Mouse (Mus musculus): ENCODE results near the gene Lgr4.

Lgr4 gene

GRCm38 (mm10) chr2:109976181-109976580, 58.7 kb downstream of the Lgr4 start:
- DNase-seq (ENCODE audit: low read depth, low spot score), result no peak

DNA sequence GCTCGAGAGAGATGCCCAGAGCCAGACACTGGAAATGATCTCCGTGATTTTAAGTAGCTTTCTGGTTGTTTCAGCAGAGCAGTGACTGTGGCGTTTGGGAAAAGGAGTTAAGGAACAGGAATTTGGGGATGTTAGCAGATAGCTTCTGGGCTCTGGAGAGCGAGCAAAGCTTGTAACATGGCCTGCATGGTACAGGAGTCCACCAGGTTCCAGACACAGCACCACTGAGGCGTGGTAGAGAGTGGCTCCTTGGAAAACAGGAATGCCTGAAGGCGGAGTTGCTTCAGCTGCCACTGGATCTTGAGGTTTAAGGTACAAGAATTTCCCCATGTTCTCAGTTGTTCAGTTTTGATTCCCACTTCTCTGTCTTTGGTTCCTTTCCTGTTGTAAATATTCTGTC, 59.9 kb downstream of the Lgr4 start:
- DNase-seq (ENCODE audit: low read depth, low spot score), result no peak

- no peak for DNase-seq (ENCODE audit: low read depth, low spot score)
These were observed 61.8 kb downstream of the Lgr4 start for GRCm38 (mm10) chr2:109979209-109979608.

- no peak for DNase-seq (ENCODE audit: low read depth, low spot score)
These were observed 66.0 kb downstream of the Lgr4 start for GRCm38 (mm10) chr2:109983435-109983834.

DNA sequence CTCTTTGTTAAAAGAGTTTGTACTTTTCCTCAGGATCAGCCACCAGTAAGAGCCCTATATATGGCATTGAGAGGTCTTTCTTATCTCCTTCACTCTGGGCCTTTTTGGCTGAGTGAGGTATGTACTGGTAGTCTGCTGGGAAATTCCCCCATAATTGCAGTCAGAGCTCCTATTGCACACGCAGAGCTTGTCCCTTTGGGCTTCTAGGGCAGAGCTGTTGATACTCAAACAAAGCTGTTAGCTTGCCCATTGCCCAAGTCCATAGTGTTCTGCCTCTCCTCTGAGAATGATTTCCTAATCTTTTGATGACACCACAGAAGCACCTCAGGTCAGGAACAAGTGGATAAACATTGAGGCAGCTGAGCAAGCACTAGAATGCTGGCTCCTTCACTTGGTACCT, 67.5 kb downstream of the Lgr4 start:
- no peak for DNase-seq (ENCODE audit: low read depth, low spot score)

GRCm38 (mm10) chr2:109985560-109985959, 68.1 kb downstream of the Lgr4 start:
- DNase-seq (ENCODE audit: low read depth, low spot score), result no peak

DNA sequence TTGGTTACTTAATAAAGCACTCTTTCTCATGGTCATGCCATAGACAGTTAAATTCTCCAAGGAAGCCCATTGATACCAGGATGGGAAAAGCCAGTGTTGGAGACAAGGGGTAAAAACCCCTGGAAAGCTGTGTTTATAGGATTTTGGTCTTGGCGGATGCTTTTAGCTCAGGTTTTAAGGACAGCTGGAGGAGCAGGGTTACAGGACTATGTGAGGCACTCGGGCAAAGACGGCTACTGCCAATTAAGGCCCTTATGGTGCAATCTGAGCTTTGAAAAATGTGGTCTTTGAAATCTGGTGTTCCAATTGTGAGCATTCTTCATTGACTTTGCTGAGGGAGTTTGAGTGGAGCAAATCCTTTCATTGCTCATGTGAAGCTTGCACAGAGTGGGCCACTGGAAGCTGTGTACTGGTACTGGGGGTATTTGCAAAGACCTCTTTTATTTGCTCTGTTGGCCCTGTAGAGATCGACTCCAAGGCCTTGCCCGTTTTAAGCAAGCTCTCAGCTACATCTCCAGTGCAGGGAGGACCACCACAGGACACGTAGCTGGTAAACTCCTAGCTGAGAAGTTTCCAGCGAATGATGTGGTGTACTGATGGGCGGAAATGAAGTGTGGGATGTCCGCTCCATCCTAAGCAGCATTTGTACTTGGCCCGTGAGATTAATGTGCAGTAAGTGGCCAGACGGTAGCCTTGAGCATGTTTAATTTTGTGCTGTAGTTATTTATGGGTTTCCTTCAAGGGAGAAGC, 68.8 kb downstream of the Lgr4 start:
- DNase-seq (ENCODE audit: low read depth, low spot score), result no peak

GRCm38 (mm10) chr2:109987946-109988345, 70.5 kb downstream of the Lgr4 start:
- no peak for DNase-seq (ENCODE audit: low read depth, low spot score)

GRCm38 (mm10) chr2:109989196-109989595, 71.7 kb downstream of the Lgr4 start:
- DNase-seq (ENCODE audit: low read depth, low spot score), result no peak

DNA sequence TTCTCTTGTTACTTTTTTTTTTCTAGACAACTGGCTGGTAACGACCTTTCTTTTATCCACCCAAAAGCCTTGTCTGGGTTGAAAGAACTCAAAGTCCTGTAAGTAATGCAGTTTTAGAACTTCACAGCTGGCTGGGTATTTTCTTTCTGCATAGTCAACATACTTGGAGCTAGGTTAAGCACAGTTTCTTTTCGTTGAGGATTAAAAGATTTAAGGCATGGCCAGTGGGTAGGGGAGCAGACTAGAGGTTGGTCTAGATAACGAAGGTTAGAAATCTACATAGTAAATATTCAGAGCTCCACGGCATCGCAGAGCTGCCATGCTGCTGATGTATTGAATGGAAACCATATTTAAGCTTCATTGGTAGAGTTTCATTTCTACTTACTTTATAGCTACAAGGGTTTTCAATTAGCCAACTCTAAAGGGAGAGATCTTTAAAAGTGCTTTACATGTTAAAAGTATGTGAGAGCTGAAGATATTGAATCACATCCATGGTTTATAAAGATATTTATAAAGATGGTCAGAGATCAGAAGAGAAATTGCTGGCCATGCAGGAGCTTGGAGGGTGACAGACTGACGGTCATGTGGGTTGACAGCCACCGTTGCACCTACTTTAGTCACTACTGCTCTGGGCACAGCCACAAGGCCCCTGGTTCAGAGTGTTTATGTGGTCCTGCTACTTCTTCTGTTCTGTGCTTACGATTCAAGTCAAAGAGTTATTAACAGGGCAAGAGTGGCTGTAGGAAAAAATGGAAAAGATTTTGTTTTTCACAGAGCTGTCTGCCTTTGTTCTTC, 72.4 kb downstream of the Lgr4 start:
- no peak for DNase-seq (ENCODE audit: low read depth, low spot score)

DNA sequence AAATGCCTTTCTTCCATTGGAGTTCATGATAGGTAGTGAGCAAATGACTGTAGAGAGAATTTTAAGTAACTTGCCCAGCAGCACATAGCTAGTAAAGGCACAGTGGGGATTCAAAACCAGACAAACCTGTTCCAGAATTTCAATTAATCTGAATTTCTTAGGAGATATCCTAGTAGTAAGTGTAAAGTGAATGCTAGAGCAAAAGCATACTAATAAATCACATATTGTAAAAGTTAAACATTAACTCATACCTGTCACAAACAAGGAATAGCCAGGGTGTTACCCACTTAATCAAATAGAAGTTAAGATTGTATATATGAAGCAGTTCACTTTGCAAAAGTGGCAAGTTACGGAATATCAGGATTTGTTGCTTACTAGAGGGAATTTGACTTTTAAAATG, 74.3 kb downstream of the Lgr4 start:
- no peak for DNase-seq (ENCODE audit: low read depth, low spot score)

DNA sequence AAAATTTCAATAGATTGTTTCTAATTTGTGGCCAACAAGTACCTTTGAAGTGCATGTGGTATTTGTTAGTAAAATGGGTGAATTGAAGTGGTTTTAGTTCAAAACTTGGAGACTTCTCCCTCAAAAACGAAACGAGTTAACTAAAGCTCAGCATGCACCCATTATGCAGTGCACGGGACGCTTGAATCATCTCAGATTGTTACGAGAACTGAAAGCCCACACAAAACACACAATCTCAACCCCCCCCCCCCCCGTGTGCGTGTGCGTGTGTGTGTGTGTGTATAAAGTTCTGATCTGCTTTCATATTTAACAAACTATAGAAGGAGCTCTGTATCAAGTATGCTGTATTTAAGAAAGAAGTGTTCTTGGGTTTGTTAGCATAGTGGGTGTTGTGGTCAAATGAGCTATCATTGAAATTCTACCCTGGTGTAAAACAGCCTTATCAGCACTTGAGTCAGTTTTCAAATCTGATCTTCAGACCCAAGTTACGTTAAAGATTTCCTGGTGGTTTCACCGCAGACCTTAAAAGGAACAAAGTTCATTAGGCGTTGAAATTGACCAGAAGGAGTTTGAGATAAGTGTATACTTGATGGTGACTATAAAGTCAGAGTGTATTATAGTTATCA, 75.1 kb downstream of the Lgr4 start:
- DNase-seq (ENCODE audit: low read depth, low spot score), result no peak

DNA sequence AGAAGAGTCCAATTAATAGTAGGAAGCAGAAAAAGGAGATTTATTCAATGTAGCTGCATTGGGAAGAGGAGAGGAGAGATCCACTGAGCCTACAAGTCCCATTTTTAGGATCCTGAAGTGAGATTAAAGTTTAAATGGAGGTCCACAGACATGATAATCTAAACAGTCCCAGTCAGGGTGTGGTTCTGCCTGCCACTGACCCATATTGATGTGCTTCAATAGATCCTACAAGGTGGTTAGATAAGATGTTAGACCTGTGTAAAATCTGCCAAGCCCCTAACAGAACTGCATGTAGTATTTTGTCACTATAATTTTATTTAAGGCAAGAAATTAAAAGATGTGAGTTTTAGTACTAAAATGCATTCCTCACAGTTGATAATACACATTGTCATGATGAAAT, 76.0 kb downstream of the Lgr4 start:
- no peak for DNase-seq (ENCODE audit: low read depth, low spot score)

- no peak for DNase-seq (ENCODE audit: low read depth, low spot score)
These were observed 77.6 kb downstream of the Lgr4 start for GRCm38 (mm10) chr2:109995061-109995460.

DNA sequence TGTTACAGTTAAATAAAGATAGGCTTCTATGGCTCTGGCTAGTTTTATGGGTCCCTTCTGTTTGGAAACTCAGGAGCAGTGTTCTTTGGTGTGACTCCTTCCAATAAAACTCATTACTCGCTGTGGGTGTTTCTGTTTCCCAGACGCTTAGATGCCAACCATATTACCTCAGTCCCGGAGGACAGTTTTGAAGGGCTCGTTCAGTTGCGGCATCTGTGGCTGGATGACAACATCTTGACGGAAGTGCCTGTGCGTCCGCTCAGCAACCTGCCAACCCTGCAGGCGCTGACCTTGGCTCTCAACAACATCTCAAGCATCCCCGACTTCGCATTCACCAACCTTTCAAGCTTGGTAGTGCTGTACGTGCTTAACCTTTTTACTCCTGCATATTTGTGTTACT, 79.0 kb downstream of the Lgr4 start:
- DNase-seq (ENCODE audit: low read depth, low spot score), result no peak

- DNase-seq (ENCODE audit: low read depth, low spot score), result no peak
These were observed 87.2 kb downstream of the Lgr4 start for GRCm38 (mm10) chr2:110004668-110005067.

DNA sequence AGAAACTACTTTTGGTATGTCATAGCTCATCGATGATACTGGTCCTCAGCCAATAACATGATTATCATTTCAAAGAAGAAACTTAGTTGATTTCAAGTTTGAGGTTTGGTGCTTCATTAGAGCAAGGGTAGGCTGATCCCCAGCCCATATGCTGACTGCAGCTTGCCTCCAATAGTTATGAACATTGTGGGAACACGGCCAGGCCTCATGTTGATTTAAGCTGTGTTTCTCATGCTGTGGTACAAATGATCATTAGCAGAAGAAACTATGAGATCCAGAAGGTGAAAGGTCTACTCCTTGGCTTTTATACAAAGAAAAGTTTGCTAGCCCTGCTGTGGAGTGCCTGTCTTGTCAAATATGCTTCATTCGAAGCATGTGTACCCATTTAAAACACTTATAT, 87.7 kb downstream of the Lgr4 start:
- DNase-seq (ENCODE audit: low read depth, low spot score), result no peak

DNA sequence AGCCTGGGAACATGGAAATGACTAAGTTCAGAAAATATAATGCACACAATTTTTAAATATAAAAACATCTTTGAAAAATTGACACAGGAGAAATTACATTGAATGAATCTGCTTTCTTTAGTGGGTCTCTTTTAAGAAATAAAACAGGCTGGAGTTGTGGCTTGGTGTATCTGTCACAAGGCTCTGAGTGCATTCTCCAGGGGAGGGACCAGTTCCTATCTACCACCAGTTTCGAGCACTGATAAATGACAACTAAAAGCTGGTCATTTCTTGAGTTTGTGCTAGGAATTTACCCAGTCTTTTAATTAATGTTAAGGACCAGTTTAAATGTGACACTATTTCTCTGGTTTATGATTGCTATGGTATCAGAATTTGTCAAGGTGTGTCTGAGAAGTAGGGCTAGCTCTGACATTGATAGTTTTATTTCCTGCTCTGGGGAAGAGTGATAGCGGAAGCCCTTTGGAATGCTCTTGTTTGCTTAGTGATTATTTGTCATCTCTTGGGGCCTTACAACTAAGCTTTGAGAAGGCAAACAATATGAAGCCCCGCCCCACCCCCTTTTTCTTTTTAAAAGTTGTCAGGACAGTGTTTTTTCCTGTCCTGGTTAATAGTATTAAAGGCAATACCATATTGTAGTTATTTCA, 88.3 kb downstream of the Lgr4 start:
- DNase-seq (ENCODE audit: low read depth, low spot score), result no peak

GRCm38 (mm10) chr2:110007423-110008267, 90.2 kb downstream of the Lgr4 start:
- no peak for DNase-seq (ENCODE audit: low read depth, low spot score)

DNA sequence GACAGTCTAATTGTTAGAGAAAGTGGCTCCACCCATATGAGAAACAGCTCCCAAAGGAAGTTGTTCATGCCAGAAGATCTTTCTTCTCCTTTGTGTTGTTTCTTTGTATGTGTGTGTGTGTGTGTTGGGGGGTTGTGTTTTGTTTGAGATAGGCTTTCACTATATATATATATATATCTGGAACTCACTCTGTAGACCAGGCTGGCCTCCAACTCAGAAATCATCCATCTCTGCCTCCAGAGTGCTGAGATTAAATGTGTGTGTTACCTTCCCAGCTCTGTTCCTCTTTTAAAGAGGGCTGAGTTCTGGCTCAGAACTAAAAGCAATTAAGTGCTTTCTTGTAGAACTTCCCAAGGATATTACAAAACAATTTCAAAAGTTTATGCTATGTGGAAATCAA, 92.0 kb downstream of the Lgr4 start:
- no peak for DNase-seq (ENCODE audit: low read depth, low spot score)

DNA sequence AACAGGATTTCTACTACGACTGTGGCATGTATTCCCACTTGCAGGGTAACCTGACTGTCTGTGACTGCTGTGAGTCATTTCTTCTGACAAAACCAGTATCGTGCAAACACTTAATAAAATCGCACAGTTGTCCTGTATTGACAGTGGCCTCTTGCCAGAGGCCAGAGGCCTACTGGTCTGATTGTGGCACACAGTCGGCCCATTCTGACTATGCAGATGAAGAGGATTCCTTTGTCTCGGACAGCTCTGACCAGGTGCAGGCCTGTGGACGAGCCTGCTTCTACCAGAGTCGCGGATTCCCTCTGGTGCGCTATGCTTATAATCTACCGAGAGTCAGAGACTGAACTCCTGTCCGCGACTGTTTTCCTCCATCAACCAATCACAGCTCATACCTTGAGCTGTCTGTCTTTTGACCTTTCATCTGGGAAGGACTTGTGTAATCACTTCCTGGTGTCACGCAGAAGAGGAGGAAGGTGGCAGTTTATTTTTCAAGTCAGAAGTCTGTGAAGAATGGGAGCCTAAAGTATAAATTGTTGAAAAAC, 94.8 kb downstream of the Lgr4 start:
- DNase-seq (ENCODE audit: low read depth, low spot score), result no peak

All from retina, adult 2 months (tissue).